Mouse (Mus musculus) spleen, postnatal 36 days (tissue): Measurements from ENCODE around the gene Clcn7.

Experiments used
- DNase-seq, 2 experiments: peaks; one replicate each; pipeline ENCODE4 v3.0.0; 2022; ENCODE audit warnings: low spot score in 2 of 2, mixed read lengths in 1 of 2

Clcn7 gene

GRCm38 (mm10) chr17:25127079-25127478 lies 6.1 kb upstream of the Clcn7 start:
- DNase-seq, result peak; percentile 19 to 21

GRCm38 (mm10) chr17:25127681-25128080 lies 5.5 kb upstream of the Clcn7 start:
- no peak for DNase-seq

GRCm38 (mm10) chr17:25130060-25130459 lies 3.1 kb upstream of the Clcn7 start:
- no peak for DNase-seq

- no peak for DNase-seq
Measured at GRCm38 (mm10) chr17:25135622-25136021, 2.4 kb downstream of the Clcn7 start.

- no peak for DNase-seq
Measured at GRCm38 (mm10) chr17:25138803-25139202, 5.6 kb downstream of the Clcn7 start.

- DNase-seq, result no peak
Measured at GRCm38 (mm10) chr17:25139960-25140359, 6.8 kb downstream of the Clcn7 start.

- DNase-seq, result no peak
Measured at GRCm38 (mm10) chr17:25162161-25162560, 29.0 kb downstream of the Clcn7 start, which contains the start of gene Ccdc154. Gene Ccdc154 (plus strand): TSS chr17:25162461.

GRCm38 (mm10) chr17:25163387-25163786 lies 30.2 kb downstream of the Clcn7 start:
- DNase-seq, result no peak

- DNase-seq, result no peak
Measured at GRCm38 (mm10) chr17:25164770-25165169, 31.6 kb downstream of the Clcn7 start.

- no peak for DNase-seq
Measured at GRCm38 (mm10) chr17:25165970-25166671, 32.9 kb downstream of the Clcn7 start.

GRCm38 (mm10) chr17:25169706-25170105 lies 36.5 kb downstream of the Clcn7 start:
- DNase-seq, result no peak

- DNase-seq, result no peak
Measured at GRCm38 (mm10) chr17:25172558-25172957, 39.4 kb downstream of the Clcn7 start.

- no peak for DNase-seq
Measured at GRCm38 (mm10) chr17:25175411-25175810, 42.2 kb downstream of the Clcn7 start, which contains the start of gene Gm38655. Gene Gm38655 (minus strand): TSS chr17:25175471.

GRCm38 (mm10) chr17:25183232-25183631 lies 50.0 kb downstream of the Clcn7 start:
- no peak for DNase-seq

GRCm38 (mm10) chr17:25184129-25184691 lies 51.0 kb downstream of the Clcn7 start, which contains the start of gene BC003965:
Gene BC003965 (plus strand): TSS chr17:25184554.
- peak; percentile 95 to 97 for DNase-seq

- no peak for DNase-seq
Measured at GRCm38 (mm10) chr17:25184961-25185360, 51.8 kb downstream of the Clcn7 start.

- DNase-seq, result no peak
Measured at GRCm38 (mm10) chr17:25187784-25188149, 54.6 kb downstream of the Clcn7 start.

- peak; percentile 73 to 78 for DNase-seq
Measured at GRCm38 (mm10) chr17:25188150-25189031, 55.2 kb downstream of the Clcn7 start, which contains the start of gene Unkl. Gene Unkl (plus strand): TSS chr17:25188397.

GRCm38 (mm10) chr17:25189091-25189490 lies 55.9 kb downstream of the Clcn7 start:
- no peak for DNase-seq

GRCm38 (mm10) chr17:25202401-25202800 lies 69.2 kb downstream of the Clcn7 start:
- no peak for DNase-seq

GRCm38 (mm10) chr17:25210006-25210405 lies 76.8 kb downstream of the Clcn7 start:
- DNase-seq, result no peak
